Mouse (Mus musculus) cerebellum, postnatal 4 days (tissue): ENCODE measurements at regions not wholly inside any gene's neighbourhood (a gene's known extent, or its start where the extent isn't known, plus 50 kb on each side); places are given as distances from the start of the nearest gene placed in this dataset.

Experiments used
- DNase-seq, 2 experiments: peaks; one replicate each; pipeline ENCODE4 v3.0.0; 2022; ENCODE audit warnings: low spot score in 2 of 2, mixed read lengths in 1 of 2

DNA sequence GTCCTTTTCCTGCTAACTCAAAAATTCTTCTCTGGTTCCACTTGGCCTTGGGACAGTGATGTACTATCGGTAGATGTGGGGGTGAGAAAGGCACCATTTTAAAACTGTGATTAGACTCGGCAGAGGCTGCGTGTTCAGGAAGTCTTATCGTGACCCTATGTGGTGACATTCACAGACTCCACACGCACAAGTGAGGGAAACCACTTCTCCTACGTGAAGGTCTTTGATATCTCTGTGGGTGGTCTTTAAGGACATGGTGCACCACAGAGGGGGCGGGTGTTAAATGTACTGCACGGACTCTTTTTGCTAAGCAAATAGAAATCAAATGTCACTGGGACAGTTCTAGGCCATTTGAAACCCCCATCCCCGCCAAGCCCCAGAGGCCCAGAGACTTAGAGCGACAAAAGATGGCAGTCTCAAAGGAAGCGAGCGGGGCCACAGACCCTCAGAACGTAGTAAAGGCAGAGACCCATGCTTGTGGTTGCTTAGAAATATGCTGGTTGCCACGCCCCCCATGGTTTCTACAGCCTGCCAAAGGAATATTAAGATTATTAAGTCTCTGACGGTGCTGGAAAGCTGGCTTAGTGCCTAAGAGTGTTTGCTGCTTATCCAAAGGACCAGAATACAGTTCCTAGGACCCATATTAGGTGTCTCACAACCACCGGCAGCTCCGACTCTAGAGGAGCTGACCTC is 73.6 kb upstream of the Slc45a1 start:
- no peak for DNase-seq

DNA sequence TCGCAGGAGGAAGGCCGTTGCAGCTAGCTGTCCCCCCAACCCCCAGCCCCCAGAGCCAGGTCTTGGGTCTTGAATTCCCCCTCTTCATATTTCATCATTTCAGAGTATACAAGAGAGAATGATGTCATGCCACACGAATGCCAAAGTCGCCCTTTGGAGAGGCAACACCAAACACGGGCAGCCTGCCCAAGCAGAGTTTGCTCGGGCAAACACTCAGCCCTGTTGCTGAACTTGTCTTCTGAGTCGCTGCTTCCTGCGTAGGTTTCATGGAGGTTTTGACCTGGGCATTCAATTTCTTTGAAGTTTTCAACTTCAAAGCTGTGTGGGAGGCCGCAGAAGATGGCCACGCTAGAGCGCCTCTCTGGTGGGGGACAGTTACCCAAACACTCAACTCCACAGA is 72.8 kb upstream of the Slc45a1 start:
- DNase-seq, result no peak

DNA sequence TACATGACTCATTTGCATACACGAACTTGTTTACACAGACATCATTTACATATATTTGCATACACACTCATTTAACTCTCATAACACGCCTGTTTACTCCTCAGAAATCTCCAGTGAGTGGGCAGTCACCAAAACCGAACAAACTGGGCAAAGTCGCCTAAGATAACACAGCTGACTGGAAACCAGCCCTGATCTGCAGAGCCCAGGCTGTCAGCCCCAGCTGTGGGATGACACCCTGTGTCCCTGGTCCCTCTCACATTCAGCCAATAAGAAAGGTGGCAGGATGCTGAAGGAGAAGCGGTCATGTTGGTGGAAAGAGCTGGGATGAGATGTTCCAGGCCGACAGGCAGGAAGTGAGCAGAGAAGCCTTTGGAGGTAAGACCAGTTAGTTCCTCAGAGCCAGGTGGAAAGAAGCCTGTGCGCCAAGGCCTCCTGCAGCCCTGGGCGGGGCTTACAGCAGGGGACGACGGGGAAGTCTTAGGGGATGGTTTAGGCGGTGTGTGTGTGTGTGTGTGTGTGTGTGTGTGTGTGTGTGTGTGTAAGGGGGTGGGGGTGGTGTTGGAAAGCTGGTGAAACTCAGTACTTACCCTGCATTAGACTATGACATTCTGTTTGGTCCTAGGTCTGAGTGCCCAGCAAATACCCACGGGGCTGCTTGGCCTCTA is 69.8 kb upstream of the Slc45a1 start:
- no peak for DNase-seq

DNA sequence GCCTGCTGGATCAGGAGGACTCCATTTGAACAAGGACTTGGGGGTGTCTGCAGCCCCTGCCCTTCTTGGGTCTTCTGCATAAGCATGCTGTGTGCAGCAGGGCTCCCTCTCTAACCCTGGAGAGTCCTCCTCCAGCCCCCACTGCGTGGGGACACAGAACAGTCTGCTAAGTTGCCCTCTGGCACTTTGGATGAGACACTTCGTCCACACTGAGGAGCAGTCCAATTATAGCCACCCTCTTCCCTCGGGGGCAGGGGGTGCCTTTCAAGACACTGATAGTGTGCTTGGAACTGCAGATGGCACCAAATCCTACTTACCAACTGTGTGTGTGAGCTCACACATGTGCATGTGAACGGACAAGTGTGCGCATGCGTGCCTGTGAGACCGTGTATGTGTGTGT is 65.9 kb upstream of the Slc45a1 start:
- DNase-seq, result no peak

DNA sequence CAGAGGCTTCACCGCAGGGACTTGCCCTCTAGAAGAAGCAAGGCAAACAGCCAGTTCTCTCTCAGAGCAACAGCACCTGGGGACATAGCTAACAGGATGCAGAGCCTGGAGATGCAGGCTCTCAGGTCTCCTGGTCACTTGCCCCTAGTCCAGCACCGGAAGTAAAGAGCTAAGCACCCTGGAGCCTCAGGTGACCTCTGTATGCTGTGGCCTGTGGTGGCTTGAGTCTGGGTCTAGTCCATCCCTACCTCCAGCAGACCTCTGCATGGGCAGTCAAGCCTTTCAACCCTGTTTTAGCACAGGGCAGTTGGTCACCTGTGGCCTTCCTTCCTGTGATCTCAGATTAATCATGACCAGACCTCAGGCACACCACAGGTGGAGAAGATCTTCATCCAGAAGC is 63.1 kb upstream of the Slc45a1 start:
- no peak for DNase-seq

DNA sequence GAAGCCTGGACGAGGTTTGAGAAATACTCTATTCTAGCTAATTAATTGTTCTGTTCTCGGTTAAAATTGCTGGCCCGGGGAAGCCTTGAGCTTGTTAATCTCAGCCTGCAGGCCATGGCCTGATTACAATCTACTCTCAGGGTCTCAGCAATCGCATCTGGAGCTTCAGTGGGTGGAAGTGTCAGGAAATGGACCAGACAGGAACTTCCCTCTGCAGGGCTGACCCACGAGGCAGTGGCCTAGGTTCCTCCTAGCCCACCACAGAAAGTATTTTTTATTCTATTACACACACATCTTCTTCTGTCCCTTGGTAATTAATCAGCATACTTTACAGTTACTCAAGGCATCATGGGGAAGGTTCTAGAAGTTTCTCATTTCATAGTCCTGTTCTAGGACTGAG is 61.3 kb upstream of the Slc45a1 start:
- DNase-seq, result no peak

DNA sequence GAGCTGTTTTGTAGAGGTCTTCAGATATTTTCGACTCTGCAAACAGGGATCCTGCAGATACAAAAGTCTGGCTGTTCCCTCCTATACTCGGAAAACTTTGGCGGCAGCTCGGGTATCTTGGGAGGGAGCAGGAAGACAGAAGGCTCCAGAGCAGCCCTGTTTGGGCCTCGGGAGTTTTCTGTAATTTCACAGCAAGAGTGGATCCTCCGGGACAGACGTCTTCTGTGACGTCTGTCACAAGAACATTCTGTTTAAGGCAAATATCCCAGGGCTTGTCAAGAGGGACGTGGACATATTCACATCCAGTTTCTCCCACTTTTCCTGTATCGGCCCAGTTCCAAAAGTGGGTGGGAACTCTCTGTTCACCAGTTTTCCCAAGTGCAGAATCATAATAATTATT is 60.9 kb upstream of the Slc45a1 start:
- no peak for DNase-seq

DNA sequence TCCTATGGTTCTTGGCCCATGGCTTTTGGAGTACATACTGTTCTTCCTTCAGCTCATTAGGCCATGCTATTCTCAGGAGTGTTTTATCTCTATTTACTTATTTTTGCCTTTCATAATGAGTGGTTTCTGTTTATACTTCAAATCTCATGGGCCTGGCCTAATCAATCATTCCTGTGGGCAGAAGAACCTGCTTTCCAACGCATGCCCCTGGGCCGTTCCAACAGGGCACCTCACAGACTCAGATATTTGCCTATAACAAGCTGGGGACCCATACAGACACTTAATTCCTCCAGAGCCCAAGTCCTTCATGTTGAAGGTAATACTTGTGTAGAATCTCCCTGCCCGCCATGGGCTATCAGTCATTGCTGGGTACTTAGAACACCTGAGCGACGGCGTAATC is 59.7 kb upstream of the Slc45a1 start:
- no peak for DNase-seq

DNA sequence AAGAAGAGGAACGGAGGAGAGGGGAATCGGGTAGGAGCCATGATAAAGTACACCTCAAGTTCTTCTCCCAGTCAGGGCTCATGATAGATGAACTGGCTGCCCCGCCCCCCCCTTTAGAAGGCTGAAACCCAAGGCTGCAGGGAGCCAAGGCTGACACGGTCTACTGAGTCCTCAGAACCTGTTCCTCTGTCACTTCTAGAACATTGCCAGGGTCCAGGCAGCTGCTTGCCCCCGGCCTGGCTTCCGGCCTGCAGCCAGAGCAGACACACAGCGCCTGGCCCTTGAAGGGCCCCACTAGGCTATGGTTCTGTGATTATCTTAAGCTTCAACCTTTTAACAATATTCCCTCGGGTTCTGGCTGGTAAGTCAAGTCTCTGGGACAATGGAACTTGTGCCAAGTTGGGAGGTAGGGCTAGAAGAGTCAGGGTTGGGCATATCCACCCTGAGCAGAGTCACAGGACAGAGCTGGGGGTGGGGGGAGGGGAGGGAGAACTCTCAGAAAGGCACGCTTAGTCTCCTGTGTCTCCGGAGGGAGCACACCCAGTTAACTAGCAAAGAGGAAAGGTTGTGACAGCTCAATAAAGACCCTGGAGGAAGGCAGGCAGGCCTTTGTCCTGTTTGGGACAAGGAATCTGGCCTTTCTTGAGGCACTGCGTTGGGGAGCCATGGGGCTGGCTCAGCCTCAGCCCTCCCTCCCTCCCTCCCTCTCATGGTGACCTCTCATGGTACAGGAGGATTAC is 57.6 kb upstream of the Slc45a1 start:
- no peak for DNase-seq

DNA sequence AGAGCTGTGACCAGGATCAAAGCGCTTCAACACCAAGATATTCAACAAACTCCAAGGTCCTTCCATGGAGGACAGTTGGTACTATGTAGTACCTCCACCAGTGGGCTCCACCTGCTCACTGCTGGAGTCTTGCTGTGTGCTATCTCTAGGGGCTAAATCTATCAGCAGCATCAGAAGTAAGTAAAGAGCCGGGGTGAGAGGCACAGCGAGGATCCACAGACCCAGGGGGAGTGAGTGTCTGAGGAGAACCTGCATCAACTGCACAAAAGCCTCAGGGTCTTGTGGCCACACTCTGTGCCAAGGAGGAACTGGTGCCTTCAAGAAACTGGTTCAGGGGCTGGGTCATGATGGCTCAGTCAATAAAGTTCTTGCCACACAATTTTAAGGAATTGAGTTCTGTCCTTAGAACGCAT is 56.6 kb upstream of the Slc45a1 start:
- no peak for DNase-seq

DNA sequence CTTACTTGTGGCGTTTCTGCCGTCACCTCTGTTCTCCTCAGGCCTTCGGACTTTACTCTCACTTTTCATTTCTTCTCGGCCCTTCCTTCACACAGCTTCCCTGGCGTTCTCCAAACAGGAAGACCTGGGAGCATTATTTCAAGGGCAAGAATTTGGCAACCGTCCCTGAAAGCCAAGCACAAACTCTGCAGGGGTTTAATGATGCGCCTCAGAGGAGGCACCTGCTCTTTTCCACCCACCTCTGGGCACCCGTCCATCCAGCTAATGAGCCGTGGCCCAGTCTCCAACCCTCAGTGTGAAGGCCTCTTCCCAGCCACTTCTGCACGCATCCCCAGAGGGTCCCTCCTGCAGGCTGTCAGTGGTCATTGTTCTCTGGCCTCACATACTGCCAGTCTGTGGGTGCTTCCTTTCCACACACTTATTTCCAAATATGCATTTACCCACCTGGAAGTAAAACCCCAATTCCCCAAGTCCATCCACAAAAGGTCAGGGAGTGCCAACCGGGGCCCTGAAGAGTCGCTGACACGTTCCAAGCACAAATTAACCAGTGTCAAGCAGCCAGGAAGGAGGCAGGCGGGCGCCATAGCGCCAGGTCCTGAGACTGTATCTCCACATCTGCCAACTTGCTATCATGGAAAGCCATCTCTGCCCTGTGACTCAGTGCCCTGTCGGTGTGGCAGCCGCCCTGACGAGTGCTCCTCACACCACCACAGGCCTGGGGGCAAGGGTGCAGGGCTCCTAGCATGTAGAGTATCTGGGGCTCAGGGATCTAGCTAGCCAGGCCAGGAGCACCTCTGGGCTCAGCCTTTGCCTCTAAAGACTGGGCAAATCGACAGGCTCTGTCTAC is 56.0 kb upstream of the Slc45a1 start:
- peak in 1 of 2 experiments; percentile 64 for DNase-seq

DNA sequence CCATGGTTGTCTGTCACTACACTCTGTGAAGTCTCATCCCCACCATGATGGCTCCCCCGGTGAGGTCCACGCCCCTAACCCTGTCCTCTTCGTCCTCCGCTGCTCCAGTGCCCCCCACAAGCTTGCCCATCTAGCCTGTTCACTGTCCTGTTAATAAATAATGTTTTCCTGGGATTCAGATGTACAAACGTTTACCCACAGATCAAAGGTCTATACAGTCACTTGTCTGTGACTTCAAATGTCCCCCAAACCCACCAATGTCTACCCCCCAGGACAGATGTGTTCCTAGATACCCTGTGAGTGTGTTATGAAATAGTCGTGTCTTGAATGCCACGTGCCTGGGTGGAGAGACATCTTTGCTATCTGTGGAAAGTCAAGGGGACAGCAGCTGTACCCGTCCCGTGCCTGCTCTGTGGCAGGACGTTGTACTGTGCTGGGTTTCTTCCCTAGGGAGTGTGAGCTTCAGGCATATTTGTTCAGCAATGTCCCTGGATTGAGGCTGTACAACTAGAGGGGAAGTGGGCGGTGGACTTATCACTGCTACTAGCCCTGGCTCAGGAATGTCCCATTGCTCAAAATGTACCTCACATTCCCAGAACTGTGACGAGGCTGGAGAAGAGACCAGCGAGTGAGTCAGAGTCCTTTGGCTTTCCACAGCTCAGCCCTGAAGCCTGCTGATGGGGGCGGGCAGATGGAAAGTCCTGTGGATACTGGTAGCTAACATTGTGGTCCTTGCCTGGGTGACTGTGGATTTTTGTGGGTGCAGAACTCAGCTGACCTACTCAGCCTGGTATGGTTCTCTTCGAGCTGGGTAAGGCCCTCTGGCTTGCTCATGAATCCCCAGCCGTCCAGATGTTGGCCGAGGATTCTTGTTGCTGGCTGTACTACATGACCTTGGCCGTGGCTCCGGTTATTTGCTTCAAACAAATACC is 55.1 kb upstream of the Slc45a1 start:
- DNase-seq, result no peak

DNA sequence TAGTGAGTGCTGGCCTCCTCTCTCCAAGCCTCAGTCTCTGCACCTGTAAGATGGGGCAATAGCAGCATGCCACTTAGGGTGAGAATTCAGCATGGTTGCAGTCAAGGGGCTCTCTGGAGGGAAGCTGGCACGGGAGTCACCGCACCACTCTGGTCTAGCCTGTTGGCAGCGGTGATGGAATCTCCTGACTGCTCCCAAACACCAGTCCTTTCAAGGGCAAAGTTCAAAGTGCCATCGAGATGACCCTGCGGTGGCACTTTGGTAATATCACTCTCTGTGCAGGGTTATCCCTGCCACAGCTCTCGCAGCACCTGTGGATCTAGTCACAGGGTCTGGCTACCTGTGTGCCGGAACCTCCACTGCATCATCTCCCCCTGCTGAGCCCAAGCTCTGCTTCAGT is 54.3 kb upstream of the Slc45a1 start:
- no peak for DNase-seq

DNA sequence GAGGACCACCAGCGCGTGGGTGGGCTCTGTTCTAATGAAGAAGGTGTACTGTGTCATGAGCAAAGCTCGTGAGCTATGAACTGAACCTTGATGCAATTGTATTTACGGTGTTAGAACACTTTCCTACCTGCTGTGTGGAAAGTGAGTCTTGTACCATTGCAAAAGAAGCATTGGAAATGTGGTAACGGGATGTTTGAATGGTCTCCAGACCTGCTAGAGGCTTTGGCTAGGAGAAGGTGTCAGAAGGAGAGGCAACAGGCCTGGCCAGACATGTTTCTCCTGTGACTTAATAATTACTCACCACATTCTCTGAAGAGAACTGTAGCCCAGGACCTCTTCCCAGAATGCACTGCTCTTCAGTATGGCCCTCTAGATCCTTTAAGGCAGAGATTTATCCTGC is 51.3 kb upstream of the Slc45a1 start:
- no peak for DNase-seq
